Mouse (Mus musculus): Measurements from ENCODE around the gene Cdh12.

GRCm38 (mm10) chr15:20448861-20449663 is at the start of gene Cdh12:
- TF ChIP-seq CTCF (IDR thresholded peaks at IDR 0.05; ENCODE audit: control insufficient read depth, insufficient read depth, insufficient replicate concordance, low read depth, low read length) (no peak), POLR2A (IDR thresholded peaks at IDR 0.05; ENCODE audit: control insufficient read depth, low read depth, low read length) (no peak)
